Mouse (Mus musculus) mouse trophoblast stem cell (cell line): Measurements from ENCODE around the gene Mtf2.
"Not testable (repeated sequence)": the region's sequence is repeated elsewhere in the genome, so short reads cannot be mapped to it uniquely, and the experiment has no call there.

Experiments
- in situ Hi-C, 2 experiments: fragments of 300-500 bp; cut with MseI, MboI; formaldehyde crosslinking; loops; 2 replicates in 1 of 2; 3 replicates in 1 of 2; pipeline ENCODE4 v1.15.1; 2025

The Mtf2 gene

GRCm38 (mm10) chr5:108065465-108066411 lies at the start of gene Mtf2:
TSS of gene Mtf2 (plus strand) at chr5:108065674.
- in situ Hi-C loops, result no loop called here

GRCm38 (mm10) chr5:108017232-108017631 lies 48.2 kb upstream of the Mtf2 start:
- in situ Hi-C loops, result no loop called here

GRCm38 (mm10) chr5:108019367-108019766 lies 46.1 kb upstream of the Mtf2 start:
- in situ Hi-C loops, result no loop called here

- in situ Hi-C loops, result no loop called here
Measured at GRCm38 (mm10) chr5:108021346-108021745, 44.1 kb upstream of the Mtf2 start.

- in situ Hi-C loops, result no loop called here
Measured at GRCm38 (mm10) chr5:108028230-108028629, 37.2 kb upstream of the Mtf2 start.

GRCm38 (mm10) chr5:108028797-108029536 lies 36.5 kb upstream of the Mtf2 start:
- in situ Hi-C loops, result not testable (repeated sequence)

- in situ Hi-C loops, result loop anchor here in 1 of 2 experiments (10.0 kb wide), 1 partner anchor 135 kb away; no protein-coding TSS in a partner anchor
Measured at GRCm38 (mm10) chr5:108029968-108030367, 35.5 kb upstream of the Mtf2 start.

- in situ Hi-C loops, result loop anchor here in 1 of 2 experiments (10.0 kb wide), 1 partner anchor 134 kb away; no protein-coding TSS in a partner anchor
Measured at GRCm38 (mm10) chr5:108031267-108031666, 34.2 kb upstream of the Mtf2 start.

GRCm38 (mm10) chr5:108034194-108034593 lies 31.3 kb upstream of the Mtf2 start:
- in situ Hi-C loops, result loop anchor here in 1 of 2 experiments (10.0 kb wide), 1 partner anchor 131 kb away; no protein-coding TSS in a partner anchor

GRCm38 (mm10) chr5:108035523-108035922 lies 30.0 kb upstream of the Mtf2 start:
- in situ Hi-C loops, result loop anchor here in 1 of 2 experiments (10.0 kb wide), 1 partner anchor 129 kb away; no protein-coding TSS in a partner anchor

GRCm38 (mm10) chr5:108042061-108042460 lies 23.4 kb upstream of the Mtf2 start:
- in situ Hi-C loops, result no loop called here

GRCm38 (mm10) chr5:108043908-108044307 lies 21.6 kb upstream of the Mtf2 start:
- in situ Hi-C loops, result no loop called here

GRCm38 (mm10) chr5:108049711-108050268 lies 15.7 kb upstream of the Mtf2 start:
- in situ Hi-C loops, result no loop called here

- in situ Hi-C loops, result no loop called here
Measured at GRCm38 (mm10) chr5:108051026-108051425, 14.4 kb upstream of the Mtf2 start.

- in situ Hi-C loops, result not testable (repeated sequence)
Measured at GRCm38 (mm10) chr5:108051727-108052126, 13.7 kb upstream of the Mtf2 start.

GRCm38 (mm10) chr5:108052200-108052599 lies 13.3 kb upstream of the Mtf2 start:
- in situ Hi-C loops, result no loop called here

- in situ Hi-C loops, result no loop called here
Measured at GRCm38 (mm10) chr5:108053566-108053965, 11.9 kb upstream of the Mtf2 start.

- in situ Hi-C loops, result no loop called here
Measured at GRCm38 (mm10) chr5:108060413-108060812, 5.1 kb upstream of the Mtf2 start.

- in situ Hi-C loops, result no loop called here
Measured at GRCm38 (mm10) chr5:108072301-108072700, 6.8 kb downstream of the Mtf2 start.

GRCm38 (mm10) chr5:108076241-108076640 lies 10.8 kb downstream of the Mtf2 start:
- in situ Hi-C loops, result no loop called here

- in situ Hi-C loops, result no loop called here
Measured at GRCm38 (mm10) chr5:108076833-108077540, 11.5 kb downstream of the Mtf2 start.
